Comparison of ENCODE assay signal across 8 mouse cellular contexts in genomic region chr12:8500597-8501570, GRCm38 (mm10). TPM values are rescaled to one million over a fixed set of nuclear protein-coding genes. Genes with fewer than 3 reads are reported as not detected.
DNase-seq lines count a peak whose midpoint lies in the region; ATAC-seq and TF ChIP-seq lines count a peak whose summit lies in the region.

No protein-coding gene starts in this region.

- peak overlapping the region; percentile 91 for H3K4me3 ChIP-seq in forebrain, embryonic 16.5 days (replicated peaks; ENCODE audit: low read length)
- peak overlapping the region; percentile 90 for H3K4me3 ChIP-seq in intestine, postnatal 0 days (ENCODE audit: low read depth, low read length)
- H3K4me3 ChIP-seq in midbrain, embryonic 12.5 days, result peak overlapping the region; percentile 87

- peak; percentile 40 for DNase-seq in adrenal gland, postnatal 10 days
- DNase-seq in adrenal gland, postnatal 14 days, result no peak
- no peak for DNase-seq in gastrocnemius, adult 18-20 months (ENCODE audit: low spot score)
- no peak for DNase-seq in ovary, postnatal 10 days (ENCODE audit: low spot score)

- H3K4me2 ChIP-seq in forebrain, embryonic 16.5 days (ENCODE audit: low read length), result peak overlapping the region; percentile 88
- H3K4me2 ChIP-seq in intestine, postnatal 0 days (replicated peaks; ENCODE audit: low read depth), result peak overlapping the region; percentile 96
- H3K4me2 ChIP-seq in midbrain, embryonic 12.5 days (replicated peaks), result peak overlapping the region; percentile 74

- peak overlapping the region; percentile 100 for H3K27ac ChIP-seq in forebrain, embryonic 16.5 days (ENCODE audit: low read length)
- H3K27ac ChIP-seq in intestine, postnatal 0 days (ENCODE audit: low read depth, low read length), result peak overlapping the region; percentile 99
- H3K27ac ChIP-seq in midbrain, embryonic 12.5 days (replicated peaks), result peak overlapping the region; percentile 100

- peak; percentile 1 for ATAC-seq in CD4-positive, CD25-positive, alpha-beta regulatory T cell, adult 4 months
- no peak for ATAC-seq in forebrain, embryonic 16.5 days
- ATAC-seq in intestine, postnatal 0 days, result no peak
- no peak for ATAC-seq in midbrain, embryonic 12.5 days (ENCODE audit: low FRiP score, low read depth)

- H3K4me1 ChIP-seq in forebrain, embryonic 16.5 days (replicated peaks; ENCODE audit: control insufficient read depth, insufficient read depth, low read length), result peaks cover 35% of the 10 kb centered on the region
- peaks cover 13% of the 10 kb centered on the region; the same call in 1 of the 2 replicates for H3K4me1 ChIP-seq in intestine, postnatal 0 days (replicated peaks; ENCODE audit: control insufficient read depth, insufficient read depth, low read length)
- H3K4me1 ChIP-seq in midbrain, embryonic 12.5 days, result peaks cover 37% of the 10 kb centered on the region

- TF ChIP-seq CTCF in intestine, postnatal 0 days (IDR thresholded peaks at IDR 0.05; ENCODE audit: low read depth), result no peak

- H3K36me3 ChIP-seq in forebrain, embryonic 16.5 days (ENCODE audit: control insufficient read depth, insufficient read depth), result no peaks in the 10 kb centered on the region
- H3K36me3 ChIP-seq in intestine, postnatal 0 days (ENCODE audit: control insufficient read depth, insufficient read depth), result no peaks in the 10 kb centered on the region
- no peaks in the 10 kb centered on the region for H3K36me3 ChIP-seq in midbrain, embryonic 12.5 days

- no peaks in the 10 kb centered on the region for H3K9me3 ChIP-seq in forebrain, embryonic 16.5 days (ENCODE audit: control insufficient read depth, low read length)
- no peaks in the 10 kb centered on the region for H3K9me3 ChIP-seq in intestine, postnatal 0 days (ENCODE audit: control insufficient read depth)
- H3K9me3 ChIP-seq in midbrain, embryonic 12.5 days, result no peaks in the 10 kb centered on the region

- peak overlapping the region; percentile 84 for H3K9ac ChIP-seq in forebrain, embryonic 16.5 days (replicated peaks; ENCODE audit: low read depth, low read length)
- peak overlapping the region; percentile 98 for H3K9ac ChIP-seq in intestine, postnatal 0 days (ENCODE audit: low read depth, low read length)
- H3K9ac ChIP-seq in midbrain, embryonic 12.5 days (replicated peaks), result peak overlapping the region; percentile 98

- H3K27me3 ChIP-seq in forebrain, embryonic 16.5 days (replicated peaks; ENCODE audit: control insufficient read depth, insufficient read depth, low read length), result no peaks in the 10 kb centered on the region
- no peaks in the 10 kb centered on the region for H3K27me3 ChIP-seq in intestine, postnatal 0 days (replicated peaks; ENCODE audit: control insufficient read depth, insufficient read depth, low read length)
- H3K27me3 ChIP-seq in midbrain, embryonic 12.5 days, result no peaks in the 10 kb centered on the region

- 51% methylated on average over 17 of the region's 17 CpGs for WGBS in forebrain, embryonic 16.5 days
- WGBS in intestine, postnatal 0 days, result 60% methylated on average over 17 of the region's 17 CpGs
- WGBS in midbrain, embryonic 12.5 days, result 50% methylated on average over 17 of the region's 17 CpGs

RNA-seq across cellular contexts. Expression of gene Rhob, which starts 1.1 kb away (rescaled TPM):
- 100 to 1,000 TPM; 177 to 223 TPM for total RNA-seq in adrenal gland, postnatal 10 days (2021)
- total RNA-seq in adrenal gland, postnatal 14 days (2021), result 201 and 234 TPM in 2 replicates
- polyA plus RNA-seq in CD4-positive, CD25-positive, alpha-beta regulatory T cell, adult 4 months (2017; shearing (Covaris generic)), result 1 to 10 TPM in 1 of 2 experiments, under 1 TPM in 1; 0.76 to 1.0 TPM
- 70.3 and 74.9 TPM in 2 replicates for polyA plus RNA-seq in forebrain, embryonic 16.5 days (2015; fragmentation: Nextera tagmentation; extraction: Ambion mirVana)
- 28.8 and 29.7 TPM in 2 replicates for polyA plus RNA-seq in intestine, postnatal 0 days (2015; fragmentation: Nextera tagmentation; extraction: Ambion mirVana)
- polyA plus RNA-seq in midbrain, embryonic 12.5 days (2016; fragmentation: Nextera tagmentation; extraction: Ambion mirVana), result 65.2 and 72.0 TPM in 2 replicates
- total RNA-seq in gastrocnemius, adult 18-20 months (2021), result 10 to 100 TPM; 43.6 to 79.2 TPM

Comparison
In these comparisons a context has a peak if more than half of its experiments do, and no peak if none do; other contexts are left out.
1. RNA of gene Rhob, which starts 1.1 kb away (polyA plus RNA-seq): 65.2 to 72.0 TPM in midbrain, embryonic 12.5 days, 70.3 to 74.9 TPM in forebrain, embryonic 16.5 days and 28.8 to 29.7 TPM in intestine, postnatal 0 days; 0.76 to 1.0 TPM in CD4-positive, CD25-positive, alpha-beta regulatory T cell, adult 4 months; every median in the first group is over 10 times any median in the second.
2. Peak in every context shown above with its lines, with median percentiles within 50 percentile points of each other: H3K27ac ChIP-seq, H3K4me2 ChIP-seq, H3K4me3 ChIP-seq and H3K9ac ChIP-seq.